Mouse (Mus musculus): Measurements from ENCODE around the gene Fibcd1.

Gene Fibcd1

GRCm38 (mm10) chr2:31809358-31809740 lies 36.5 kb downstream of the Fibcd1 start:
- DNase-seq: no peak

GRCm38 (mm10) chr2:31808410-31809357 lies 37.1 kb downstream of the Fibcd1 start:
- DNase-seq: peak; percentile 51

- DNase-seq: no peak
These were observed 39.0 kb downstream of the Fibcd1 start for GRCm38 (mm10) chr2:31806639-31807382.

GRCm38 (mm10) chr2:31803480-31803879 lies 42.3 kb downstream of the Fibcd1 start:
- no peak for DNase-seq

GRCm38 (mm10) chr2:31802811-31803210 lies 43.0 kb downstream of the Fibcd1 start:
- DNase-seq: no peak

GRCm38 (mm10) chr2:31801416-31801815 lies 44.4 kb downstream of the Fibcd1 start:
- DNase-seq: no peak

GRCm38 (mm10) chr2:31796943-31797342 lies 48.9 kb downstream of the Fibcd1 start:
- no peak for DNase-seq

- no peak for DNase-seq
These were observed 53.2 kb downstream of the Fibcd1 start for GRCm38 (mm10) chr2:31792611-31793010.

GRCm38 (mm10) chr2:31791260-31791659 lies 54.5 kb downstream of the Fibcd1 start:
- peak; percentile 45 for DNase-seq

GRCm38 (mm10) chr2:31790728-31791251 lies 55.0 kb downstream of the Fibcd1 start:
- DNase-seq: peak; percentile 69

- no peak for DNase-seq
These were observed 56.6 kb downstream of the Fibcd1 start for GRCm38 (mm10) chr2:31789215-31789614.

GRCm38 (mm10) chr2:31788227-31788626 lies 57.6 kb downstream of the Fibcd1 start:
- DNase-seq: no peak

GRCm38 (mm10) chr2:31787029-31787428 lies 58.8 kb downstream of the Fibcd1 start:
- DNase-seq: peak; percentile 76

GRCm38 (mm10) chr2:31785074-31785473 lies 60.7 kb downstream of the Fibcd1 start:
- peak; percentile 94 for DNase-seq

- peak; percentile 80 for DNase-seq
These were observed 62.7 kb downstream of the Fibcd1 start for GRCm38 (mm10) chr2:31782958-31783602.

- no peak for DNase-seq
These were observed 66.5 kb downstream of the Fibcd1 start for GRCm38 (mm10) chr2:31779258-31779657.

- DNase-seq: no peak
These were observed 69.3 kb downstream of the Fibcd1 start for GRCm38 (mm10) chr2:31776479-31776878.

GRCm38 (mm10) chr2:31770781-31771441 lies 74.9 kb downstream of the Fibcd1 start:
- DNase-seq: peak; percentile 94

GRCm38 (mm10) chr2:31769631-31770111 lies 76.1 kb downstream of the Fibcd1 start:
- DNase-seq: peak; percentile 84

- no peak for DNase-seq
These were observed 76.7 kb downstream of the Fibcd1 start for GRCm38 (mm10) chr2:31769115-31769514.

GRCm38 (mm10) chr2:31767815-31768214 lies 78.0 kb downstream of the Fibcd1 start:
- no peak for DNase-seq

- DNase-seq: no peak
These were observed 78.7 kb downstream of the Fibcd1 start for GRCm38 (mm10) chr2:31767104-31767503.
